Mouse (Mus musculus) brain, embryonic 14.5 days (tissue): Measurements from ENCODE around the gene Brca2.

Experiments used
- CTCF ChIP-seq: fragments of 200-500 bp; IDR thresholded peaks from 2 replicates; pipeline ENCODE4 v1.5.1; 2012; ENCODE audit warnings: inconsistent platforms, mild to moderate bottlenecking, moderate library complexity, borderline replicate concordance; ENCODE audit not compliant: insufficient read depth, insufficient read length; ENCODE audit errors: extremely low read depth
- POLR2A ChIP-seq: fragments of 200-500 bp; IDR thresholded peaks from 2 replicates; pipeline ENCODE4 v1.6.1; 2012; ENCODE audit warnings: mild to moderate bottlenecking, inconsistent platforms, borderline replicate concordance; ENCODE audit not compliant: poor library complexity, insufficient read depth, insufficient read length, severe bottlenecking; ENCODE audit errors: extremely low read depth

- TF ChIP-seq POLR2A (no peak), CTCF (no peak)
These were observed 85.2 kb downstream of the Brca2 start for GRCm38 (mm10) chr5:150607631-150608030.
